21 mouse cellular contexts compared by ENCODE assay signal in the genomic region with DNA sequence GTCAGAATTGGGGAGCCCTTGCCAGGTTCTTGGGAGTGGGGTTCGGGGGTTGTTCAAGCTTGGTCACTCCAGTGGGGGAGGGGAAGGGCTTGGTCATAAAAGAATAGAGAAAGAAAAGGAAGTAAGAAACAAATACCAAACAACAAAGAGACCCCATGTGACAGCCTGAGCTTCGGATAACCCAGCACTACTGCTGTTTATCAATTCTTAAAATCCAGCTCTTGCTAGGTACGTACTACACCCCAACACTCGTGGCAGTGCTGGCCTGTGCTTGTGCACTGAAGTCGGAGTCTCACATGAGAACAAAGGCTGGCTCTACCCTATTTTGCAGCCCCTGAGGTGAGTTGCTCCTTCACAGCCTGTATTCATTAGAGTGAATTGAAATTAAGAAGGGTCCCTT.
DNase-seq lines count a peak whose midpoint lies in the region; ATAC-seq and TF ChIP-seq lines count a peak whose summit lies in the region.
"Had no signal": no experiment of that assay in that cellular context is flagged by ENCODE, and none has a peak within 500 bp of the region (broad histone marks: within the 10 kb centered on the region; RNA-seq: fewer than 3 reads in every experiment).

No protein-coding gene starts in this region.

- WGBS in hindbrain, embryonic 16.5 days: 41% methylated on average over 5 of the region's 5 CpGs
- 31% methylated on average over 5 of the region's 5 CpGs for WGBS in hindbrain, embryonic 12.5 days
- 31% methylated on average over 5 of the region's 5 CpGs for WGBS in limb, embryonic 13.5 days

- no peaks in the 10 kb centered on the region for H3K79me2 ChIP-seq in MEL (ENCODE audit: control insufficient read depth, insufficient read depth, low read length, poor library complexity)

- 0 out of 2 replicates have a peak, but pooled peaks have one; percentile 16 for ATAC-seq in hindbrain, embryonic 16.5 days
- no peak for ATAC-seq in hindbrain, embryonic 12.5 days (ENCODE audit: low FRiP score)
- 0 out of 2 replicates have a peak, but pooled peaks have one; percentile 26 for ATAC-seq in limb, embryonic 13.5 days (ENCODE audit: low FRiP score, low read depth)
- ATAC-seq: activated CD4-positive, CD25-positive, alpha-beta regulatory T cell, adult 4 months; forebrain, embryonic 14.5 days; intestine, embryonic 15.5 days had no signal

- H3K4me2 ChIP-seq in hindbrain, embryonic 16.5 days (ENCODE audit: low read length): no peak overlapping the region
- no peak overlapping the region for H3K4me2 ChIP-seq in hindbrain, embryonic 12.5 days (replicated peaks)
- H3K4me2 ChIP-seq in limb, embryonic 13.5 days (replicated peaks): 0 out of 2 replicates have a peak overlapping the region, but pooled peaks have one; percentile 2
- H3K4me2 ChIP-seq: heart, embryonic 11.5 days; intestine, embryonic 15.5 days; liver, embryonic 15.5 days; neural tube, embryonic 13.5 days; stomach, embryonic 15.5 days had no signal

- no peaks in the 10 kb centered on the region for H3K9me3 ChIP-seq in hindbrain, embryonic 16.5 days (ENCODE audit: control insufficient read depth, low read length)
- no peaks in the 10 kb centered on the region for H3K9me3 ChIP-seq in hindbrain, embryonic 12.5 days (replicated peaks)
- H3K9me3 ChIP-seq in MEL (replicated peaks; ENCODE audit: insufficient read depth, low read length): no peaks in the 10 kb centered on the region
- no peaks in the 10 kb centered on the region for H3K9me3 ChIP-seq in limb, embryonic 13.5 days
- H3K9me3 ChIP-seq: intestine, embryonic 15.5 days; liver, embryonic 15.5 days; neural tube, embryonic 13.5 days; stomach, embryonic 15.5 days had no signal

- no peak overlapping the region for H3K9ac ChIP-seq in hindbrain, embryonic 16.5 days (ENCODE audit: low read depth, low read length)
- no peak overlapping the region for H3K9ac ChIP-seq in hindbrain, embryonic 12.5 days
- H3K9ac ChIP-seq in MEL (ENCODE audit: control insufficient read depth, low read depth, low read length, poor library complexity, severe bottlenecking): peak overlapping the region; percentile 26
- no peak overlapping the region for H3K9ac ChIP-seq in limb, embryonic 13.5 days
- H3K9ac ChIP-seq: intestine, embryonic 15.5 days; liver, embryonic 15.5 days; neural tube, embryonic 13.5 days; stomach, embryonic 15.5 days had no signal

- no peak for TF ChIP-seq CTCF in MEL (IDR thresholded peaks at IDR 0.05 in 2 of 3, conservative IDR thresholded peaks at IDR 0.05 in 1 of 3; ENCODE audit: control insufficient read depth in 1 of 3, insufficient read depth in 1 of 3, low read depth in 2 of 3, low read length in 3 of 3, poor library complexity in 1 of 3, severe bottlenecking in 1 of 3)
- TF ChIP-seq CTCF in brain, embryonic 14.5 days (IDR thresholded peaks at IDR 0.05; ENCODE audit: borderline replicate concordance, extremely low read depth, insufficient read depth, insufficient read length): no peak
- TF ChIP-seq CTCF in layer of hippocampus, adult 2 months (conservative IDR thresholded peaks at IDR 0.05): no peak

- no peak overlapping the region for H3K27ac ChIP-seq in hindbrain, embryonic 16.5 days (ENCODE audit: low read depth, low read length)
- H3K27ac ChIP-seq in hindbrain, embryonic 12.5 days: no peak overlapping the region
- H3K27ac ChIP-seq in MEL (ENCODE audit: control insufficient read depth, low read depth, low read length): peak overlapping the region; percentile 45
- 0 out of 2 replicates have a peak overlapping the region, but pooled peaks have one; percentile 15 for H3K27ac ChIP-seq in limb, embryonic 13.5 days
- H3K27ac ChIP-seq in layer of hippocampus, adult 2 months: no peak overlapping the region
- H3K27ac ChIP-seq: intestine, embryonic 15.5 days; liver, embryonic 15.5 days; neural tube, embryonic 13.5 days; stomach, embryonic 15.5 days had no signal

- H3K27me3 ChIP-seq in hindbrain, embryonic 16.5 days (replicated peaks; ENCODE audit: control insufficient read depth, insufficient read depth, low read length): no peaks in the 10 kb centered on the region
- no peaks in the 10 kb centered on the region for H3K27me3 ChIP-seq in hindbrain, embryonic 12.5 days
- no peaks in the 10 kb centered on the region for H3K27me3 ChIP-seq in MEL (ENCODE audit: control insufficient read depth in 1 of 2, insufficient read depth in 2 of 2, low read length in 2 of 2)
- H3K27me3 ChIP-seq in limb, embryonic 13.5 days: 0 out of 2 replicates have a peak, but pooled peaks cover 4% of the 10 kb centered on the region
- H3K27me3 ChIP-seq: stomach, embryonic 15.5 days had no signal

- peak in 1 of 2 experiments; percentile 7; a peak in 1 of 4 replicates for TF ChIP-seq EP300 in MEL (IDR thresholded peaks at IDR 0.05; ENCODE audit: low read depth in 1 of 2, low read length in 2 of 2)

- H3K4me1 ChIP-seq in hindbrain, embryonic 16.5 days (ENCODE audit: control insufficient read depth, insufficient read depth, low read depth, low read length): peaks cover 11% of the 10 kb centered on the region
- peaks cover 7% of the 10 kb centered on the region; the same call in 1 of the 2 replicates for H3K4me1 ChIP-seq in hindbrain, embryonic 12.5 days
- H3K4me1 ChIP-seq in MEL (ENCODE audit: control insufficient read depth in 1 of 2, insufficient read depth in 2 of 2, low read length in 2 of 2): peaks cover 29 to 61% of the 10 kb centered on the region in 2 experiments
- H3K4me1 ChIP-seq in limb, embryonic 13.5 days: peaks cover 23% of the 10 kb centered on the region
- H3K4me1 ChIP-seq: intestine, embryonic 15.5 days; liver, embryonic 15.5 days; stomach, embryonic 15.5 days had no signal

- H3K4me3 ChIP-seq in hindbrain, embryonic 16.5 days (ENCODE audit: low read length): no peak overlapping the region
- no peak overlapping the region for H3K4me3 ChIP-seq in hindbrain, embryonic 12.5 days
- no peak overlapping the region for H3K4me3 ChIP-seq in MEL (ENCODE audit: control insufficient read depth in 1 of 2, insufficient read depth in 1 of 2, low read depth in 2 of 2, low read length in 2 of 2)
- no peak overlapping the region for H3K4me3 ChIP-seq in limb, embryonic 13.5 days
- no peak overlapping the region for H3K4me3 ChIP-seq in layer of hippocampus, adult 2 months
- H3K4me3 ChIP-seq: intestine, embryonic 15.5 days; liver, embryonic 15.5 days; neural tube, embryonic 13.5 days; stomach, embryonic 15.5 days had no signal

- H3K36me3 ChIP-seq in hindbrain, embryonic 16.5 days (ENCODE audit: control insufficient read depth, insufficient read depth, low read length): no peaks in the 10 kb centered on the region
- no peaks in the 10 kb centered on the region for H3K36me3 ChIP-seq in hindbrain, embryonic 12.5 days
- peaks cover 0 to 52% of the 10 kb centered on the region in 2 experiments; a peak in 2 of 4 replicates for H3K36me3 ChIP-seq in MEL (ENCODE audit: control insufficient read depth in 1 of 2, insufficient read depth in 2 of 2, low read length in 2 of 2)
- H3K36me3 ChIP-seq in limb, embryonic 13.5 days: no peaks in the 10 kb centered on the region
- H3K36me3 ChIP-seq: intestine, embryonic 15.5 days; liver, embryonic 15.5 days; neural tube, embryonic 13.5 days; stomach, embryonic 15.5 days had no signal

- no peak for TF ChIP-seq RAD21 in MEL (IDR thresholded peaks at IDR 0.05; ENCODE audit: low read depth, low read length)

- TF ChIP-seq POLR2A in MEL (IDR thresholded peaks at IDR 0.05; ENCODE audit: control insufficient read depth in 1 of 2, insufficient read depth in 1 of 2, low read depth in 1 of 2, low read length in 2 of 2, poor library complexity in 1 of 2): no peak
- TF ChIP-seq POLR2A in brain, embryonic 14.5 days (IDR thresholded peaks at IDR 0.05; ENCODE audit: borderline replicate concordance, extremely low read depth, insufficient read depth, insufficient read length, poor library complexity, severe bottlenecking): no peak

- peak; percentile 48 for DNase-seq in MEL (ENCODE audit: low read depth, low spot score)
- DNase-seq in brain, embryonic 14.5 days (ENCODE audit: low read depth): peak; percentile 44
- no peak for DNase-seq in layer of hippocampus, adult 2 months (ENCODE audit: low spot score in 2 of 2)
- DNase-seq in adrenal gland, adult 18-20 months (ENCODE audit: low spot score in 2 of 2): no peak
- DNase-seq: adrenal gland, postnatal 14 days; cerebellum, adult 8-10 months; kidney, postnatal 25 days; layer of hippocampus, postnatal 36 days; liver; lung, postnatal 4 days; thymus, postnatal 36 days had no signal

TF ChIP-seq in MEL, 35 proteins besides CTCF, POLR2A, EP300 and RAD21:
- TF ChIP-seq SIN3A (IDR thresholded peaks at IDR 0.05; ENCODE audit: low read length) (no peak), MXI1 (IDR thresholded peaks at IDR 0.05; ENCODE audit: low read depth, low read length) (no peak), CHD1 (IDR thresholded peaks at IDR 0.05; ENCODE audit: low read depth, low read length) (no peak), TBP (IDR thresholded peaks at IDR 0.05; ENCODE audit: low read depth, low read length) (no peak), ZKSCAN1 (IDR thresholded peaks at IDR 0.05; ENCODE audit: low read depth, low read length) (no peak), MAFK (IDR thresholded peaks at IDR 0.05; ENCODE audit: borderline replicate concordance, low read depth, low read length) (no peak), TAL1 (IDR thresholded peaks at IDR 0.05; ENCODE audit: low read length) (no peak), SMC3 (IDR thresholded peaks at IDR 0.05; ENCODE audit: low read depth, low read length) (no peak), USF1 (IDR thresholded peaks at IDR 0.05; ENCODE audit: low read depth, low read length) (peak; percentile 57; the same call in 1 of the 2 replicates), MAX (IDR thresholded peaks at IDR 0.05; ENCODE audit: low read length) (no peak), ETS1 (IDR thresholded peaks at IDR 0.05; ENCODE audit: low read depth, low read length) (peak; percentile 19; the same call in 1 of the 2 replicates)

Comparison
In these comparisons a context has a peak if more than half of its experiments do, and no peak if none do; other contexts are left out.
1. H3K27ac ChIP-seq: peak in MEL (single experiment) and limb, embryonic 13.5 days (single experiment); none in hindbrain, embryonic 16.5 days (single experiment), hindbrain, embryonic 12.5 days (single experiment) and layer of hippocampus, adult 2 months (single experiment).
2. DNase-seq: peak in MEL (single experiment) and brain, embryonic 14.5 days (single experiment); none in layer of hippocampus, adult 2 months (0 of 2) and adrenal gland, adult 18-20 months (0 of 2).